Mouse (Mus musculus): ENCODE data around the gene Rprd1b. TPM values are rescaled to one million over a fixed set of nuclear protein-coding genes. Genes with fewer than 3 reads are reported as not detected.
A peak's percentile ranks its signal among the peaks of the same experiment; 100 is the strongest.

The Rprd1b gene
- polyA plus RNA-seq, 1 experiment from 2014 or later = 30.8 TPM

GRCm38 (mm10) chr2:158067260-158067824, 39.0 kb downstream of the Rprd1b start:
- Histone ChIP-seq H3K9me3 (ENCODE audit: control insufficient read depth, low read length) (no peaks in the 10 kb centered on the region), H3K4me3 (replicated peaks; ENCODE audit: low read length) (no peak overlapping the region), H3K4me1 (replicated peaks; ENCODE audit: control insufficient read depth, insufficient read depth, low read length) (no peaks in the 10 kb centered on the region), H3K9ac (no peak overlapping the region), H3K27me3 (ENCODE audit: control insufficient read depth, insufficient read depth, low read length) (no peaks in the 10 kb centered on the region), H3K27ac (no peak overlapping the region), H3K4me2 (replicated peaks) (no peak overlapping the region), H3K36me3 (replicated peaks; ENCODE audit: control insufficient read depth, insufficient read depth) (peaks cover 51% of the 10 kb centered on the region)
- ATAC-seq (ENCODE audit: low FRiP score) (no peak), DNase-seq (ENCODE audit: low spot score) (no peak)
- WGBS = 92% methylated on average over 5 of the region's 5 CpGs

DNA sequence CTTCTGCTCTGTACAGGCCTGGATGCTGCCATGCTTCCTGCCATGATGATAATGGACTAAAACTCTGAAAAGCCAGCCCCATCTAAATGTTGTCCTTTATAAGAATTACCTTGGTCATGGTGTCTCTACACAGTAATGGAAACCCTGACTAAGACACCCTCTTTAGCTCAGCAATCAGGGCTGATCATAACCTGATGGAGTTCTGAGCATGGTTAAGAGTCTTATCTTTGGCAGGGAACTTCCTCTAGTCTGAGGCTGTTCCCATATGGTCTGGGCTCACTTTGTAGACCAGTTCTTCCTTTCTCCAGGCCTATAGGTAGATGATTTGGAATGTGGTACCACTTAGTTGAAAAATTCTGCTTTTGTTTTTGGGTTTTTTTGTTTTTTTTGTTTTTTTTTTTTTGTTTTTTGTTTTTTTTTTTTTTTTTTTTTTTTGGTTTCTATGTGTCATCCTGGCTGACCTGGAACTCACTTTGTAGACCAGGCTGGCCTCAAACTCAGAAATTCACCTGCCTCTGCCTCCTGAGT, 40.2 kb downstream of the Rprd1b start:
- DNase-seq (ENCODE audit: low spot score) (no peak), ATAC-seq (ENCODE audit: low FRiP score) (no peak)
- H3K4me1 ChIP-seq (replicated peaks; ENCODE audit: control insufficient read depth, insufficient read depth, low read length) = no peaks in the 10 kb centered on the region
- no peak overlapping the region for H3K4me3 ChIP-seq (replicated peaks; ENCODE audit: low read length)
- H3K9me3 ChIP-seq (ENCODE audit: control insufficient read depth, low read length) = no peaks in the 10 kb centered on the region
- no peaks in the 10 kb centered on the region for H3K27me3 ChIP-seq (ENCODE audit: control insufficient read depth, insufficient read depth, low read length)
- no peak overlapping the region for H3K4me2 ChIP-seq (replicated peaks)
- H3K9ac ChIP-seq = no peak overlapping the region
- H3K36me3 ChIP-seq (replicated peaks; ENCODE audit: control insufficient read depth, insufficient read depth) = peaks cover 46% of the 10 kb centered on the region
- H3K27ac ChIP-seq = no peak overlapping the region

DNA sequence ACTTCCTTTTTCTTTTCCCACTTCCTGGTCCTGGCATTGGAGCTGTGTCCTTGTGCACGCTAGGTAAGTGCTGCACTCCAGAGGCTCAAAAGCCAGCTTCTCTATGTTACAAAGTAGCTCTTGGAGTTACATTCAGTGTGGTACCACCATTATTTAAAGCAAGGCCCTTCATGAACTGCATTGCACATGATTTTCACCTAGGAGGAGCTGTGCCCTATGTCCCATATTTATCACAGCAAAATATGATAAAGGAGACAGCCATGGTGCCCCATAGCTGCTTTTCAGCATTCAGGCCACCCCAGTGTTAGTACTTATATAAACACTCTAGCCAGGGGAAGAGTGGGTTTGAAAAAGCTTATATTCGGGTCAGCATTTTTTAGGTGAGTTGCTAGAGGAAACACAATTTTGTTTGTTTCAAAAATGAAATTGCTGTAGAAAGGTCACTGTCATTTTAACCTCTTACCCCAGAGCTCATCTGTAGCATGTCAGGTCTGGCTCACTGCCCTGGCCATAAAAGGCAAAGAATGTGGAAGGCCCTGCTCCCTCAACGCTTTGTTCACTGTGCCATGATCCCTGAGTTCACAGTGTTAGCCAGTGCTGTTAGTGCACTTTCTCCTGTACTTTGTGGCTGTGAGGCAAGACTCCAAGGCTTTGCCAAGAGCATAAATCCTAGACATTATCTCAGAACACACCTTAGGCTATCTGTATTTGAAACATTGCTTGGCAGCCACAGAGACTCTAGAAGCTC, 42.8 kb downstream of the Rprd1b start:
- 88% methylated on average over 3 of the region's 3 CpGs for WGBS
- no peak overlapping the region for H3K9ac ChIP-seq
- H3K27ac ChIP-seq = no peak overlapping the region
- DNase-seq (ENCODE audit: low spot score) (no peak), ATAC-seq (ENCODE audit: low FRiP score) (no peak)
- H3K9me3 ChIP-seq (ENCODE audit: control insufficient read depth, low read length) = no peaks in the 10 kb centered on the region
- H3K4me1 ChIP-seq (replicated peaks; ENCODE audit: control insufficient read depth, insufficient read depth, low read length) = no peaks in the 10 kb centered on the region
- H3K36me3 ChIP-seq (replicated peaks; ENCODE audit: control insufficient read depth, insufficient read depth) = peaks cover 58% of the 10 kb centered on the region
- H3K27me3 ChIP-seq (ENCODE audit: control insufficient read depth, insufficient read depth, low read length) = no peaks in the 10 kb centered on the region
- no peak overlapping the region for H3K4me2 ChIP-seq (replicated peaks)
- H3K4me3 ChIP-seq (replicated peaks; ENCODE audit: low read length) = no peak overlapping the region

DNA sequence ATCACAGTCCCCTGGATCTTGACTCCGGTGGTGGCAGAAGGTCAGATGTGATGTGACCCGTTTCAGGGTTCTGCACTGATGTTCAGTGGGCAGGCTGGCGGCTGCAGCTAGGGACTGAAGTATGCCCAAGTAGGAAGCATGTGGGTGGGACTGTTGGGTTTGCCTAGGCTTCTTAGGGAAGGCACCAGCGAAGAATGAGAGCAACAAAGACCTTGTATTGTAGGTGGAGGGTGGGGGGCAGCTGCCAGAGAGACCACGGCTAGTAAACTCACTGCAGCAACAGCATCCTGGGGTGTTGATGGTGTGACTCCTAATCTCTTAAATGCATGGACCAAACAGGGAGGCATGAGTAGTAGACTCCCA, 43.3 kb downstream of the Rprd1b start:
- no peak overlapping the region for H3K4me2 ChIP-seq (replicated peaks)
- no peaks in the 10 kb centered on the region for H3K27me3 ChIP-seq (ENCODE audit: control insufficient read depth, insufficient read depth, low read length)
- DNase-seq (ENCODE audit: low spot score) (no peak), ATAC-seq (ENCODE audit: low FRiP score) (no peak)
- H3K36me3 ChIP-seq (replicated peaks; ENCODE audit: control insufficient read depth, insufficient read depth) = peaks cover 62% of the 10 kb centered on the region
- no peaks in the 10 kb centered on the region for H3K9me3 ChIP-seq (ENCODE audit: control insufficient read depth, low read length)
- 89% methylated on average over 5 of the region's 5 CpGs for WGBS
- H3K9ac ChIP-seq = no peak overlapping the region
- H3K4me1 ChIP-seq (replicated peaks; ENCODE audit: control insufficient read depth, insufficient read depth, low read length) = no peaks in the 10 kb centered on the region
- no peak overlapping the region for H3K4me3 ChIP-seq (replicated peaks; ENCODE audit: low read length)
- H3K27ac ChIP-seq = no peak overlapping the region

DNA sequence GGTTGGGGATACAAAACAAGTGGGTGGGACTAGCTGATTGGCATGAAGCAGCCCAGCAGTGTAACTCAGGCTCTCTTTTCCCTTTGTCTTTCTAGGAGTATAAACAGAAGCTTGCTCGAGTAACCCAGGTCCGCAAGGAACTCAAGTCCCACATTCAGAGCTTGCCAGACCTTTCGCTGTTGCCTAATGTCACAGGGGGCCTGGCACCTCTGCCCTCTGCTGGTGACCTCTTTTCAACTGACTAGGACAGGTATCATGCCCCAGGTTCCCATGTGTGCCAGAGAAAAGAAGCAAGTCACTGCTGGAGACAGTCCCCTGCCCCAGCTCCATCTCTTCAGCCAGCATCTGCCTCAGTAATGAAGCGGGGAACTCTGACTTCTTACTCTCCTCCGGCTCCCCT, 46.5 kb downstream of the Rprd1b start:
- no peak for ATAC-seq (ENCODE audit: low FRiP score)
- Histone ChIP-seq H3K9me3 (ENCODE audit: control insufficient read depth, low read length) (no peaks in the 10 kb centered on the region), H3K27ac (no peak overlapping the region), H3K9ac (no peak overlapping the region), H3K36me3 (replicated peaks; ENCODE audit: control insufficient read depth, insufficient read depth) (peaks cover 58% of the 10 kb centered on the region), H3K4me3 (replicated peaks; ENCODE audit: low read length) (no peak overlapping the region), H3K4me1 (replicated peaks; ENCODE audit: control insufficient read depth, insufficient read depth, low read length) (no peaks in the 10 kb centered on the region), H3K27me3 (ENCODE audit: control insufficient read depth, insufficient read depth, low read length) (no peaks in the 10 kb centered on the region), H3K4me2 (replicated peaks) (no peak overlapping the region)
- no peak for DNase-seq (ENCODE audit: low spot score)
- WGBS = 84% methylated on average over 5 of the region's 5 CpGs

- Histone ChIP-seq H3K9me3 (ENCODE audit: control insufficient read depth, low read length) (no peaks in the 10 kb centered on the region), H3K9ac (no peak overlapping the region), H3K27me3 (ENCODE audit: control insufficient read depth, insufficient read depth, low read length) (no peaks in the 10 kb centered on the region), H3K27ac (no peak overlapping the region), H3K4me1 (replicated peaks; ENCODE audit: control insufficient read depth, insufficient read depth, low read length) (0 out of 2 replicates have a peak, but pooled peaks cover 4% of the 10 kb centered on the region), H3K36me3 (replicated peaks; ENCODE audit: control insufficient read depth, insufficient read depth) (peaks cover 44% of the 10 kb centered on the region), H3K4me2 (replicated peaks) (no peak overlapping the region), H3K4me3 (replicated peaks; ENCODE audit: low read length) (no peak overlapping the region)
- WGBS = 84% methylated on average over 6 of the region's 6 CpGs
- DNase-seq (ENCODE audit: low spot score) (no peak), ATAC-seq (ENCODE audit: low FRiP score) (no peak)
Observed at GRCm38 (mm10) chr2:158076690-158077089, 48.4 kb downstream of the Rprd1b start.

DNA sequence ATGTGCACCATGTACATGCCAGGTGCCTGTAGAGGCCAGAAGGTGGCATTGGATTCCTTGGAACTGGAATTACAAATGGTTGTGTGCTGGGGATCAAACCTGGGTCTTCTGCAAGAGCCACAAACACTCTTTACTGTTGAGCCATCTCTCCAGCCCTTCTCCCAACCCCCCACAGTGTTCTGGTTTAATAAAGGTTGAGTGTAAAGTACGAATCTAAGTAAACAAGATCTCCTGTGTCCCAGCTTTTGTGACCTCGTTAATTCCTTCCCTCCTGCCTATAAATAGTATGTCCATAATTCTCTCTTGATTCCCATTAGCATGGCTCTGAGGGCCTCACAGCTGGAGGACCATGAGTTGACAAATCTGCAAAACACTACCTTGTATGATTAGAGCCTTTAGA, 49.7 kb downstream of the Rprd1b start:
- DNase-seq (ENCODE audit: low spot score) (no peak), ATAC-seq (ENCODE audit: low FRiP score) (no peak)
- peaks cover 35% of the 10 kb centered on the region for H3K36me3 ChIP-seq (replicated peaks; ENCODE audit: control insufficient read depth, insufficient read depth)
- H3K27me3 ChIP-seq (ENCODE audit: control insufficient read depth, insufficient read depth, low read length) = no peaks in the 10 kb centered on the region
- no peaks in the 10 kb centered on the region for H3K9me3 ChIP-seq (ENCODE audit: control insufficient read depth, low read length)
- 0 out of 2 replicates have a peak, but pooled peaks cover 4% of the 10 kb centered on the region for H3K4me1 ChIP-seq (replicated peaks; ENCODE audit: control insufficient read depth, insufficient read depth, low read length)
- WGBS = 88% methylated on average over 2 of the region's 2 CpGs
- no peak overlapping the region for H3K9ac ChIP-seq
- no peak overlapping the region for H3K4me3 ChIP-seq (replicated peaks; ENCODE audit: low read length)
- H3K4me2 ChIP-seq (replicated peaks) = no peak overlapping the region
- H3K27ac ChIP-seq = peak overlapping the region; percentile 55; the same call in 1 of the 2 replicates

DNA sequence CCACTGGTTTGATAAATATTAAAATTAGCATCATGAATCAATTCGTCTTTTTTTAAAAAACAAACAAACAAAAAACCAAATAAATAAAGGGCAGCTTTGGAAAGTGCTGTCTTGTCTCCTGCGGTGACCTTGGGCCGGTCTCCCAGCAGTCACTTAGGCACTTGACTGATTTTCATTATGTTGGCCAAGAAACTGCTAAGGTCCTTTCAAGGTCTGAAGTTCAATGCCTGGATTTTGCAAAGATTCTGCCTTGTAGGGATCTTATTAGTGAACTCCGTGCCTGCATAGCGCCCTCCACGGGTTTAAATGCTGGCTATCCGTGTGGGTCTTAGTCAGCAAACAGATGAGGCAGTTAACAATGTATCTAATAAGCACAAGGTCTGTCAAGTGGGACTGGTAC, 50.7 kb downstream of the Rprd1b start:
- H3K9me3 ChIP-seq (ENCODE audit: control insufficient read depth, low read length) = no peaks in the 10 kb centered on the region
- H3K4me2 ChIP-seq (replicated peaks) = no peak overlapping the region
- peak overlapping the region; percentile 55; the same call in 1 of the 2 replicates for H3K27ac ChIP-seq
- H3K4me1 ChIP-seq (replicated peaks; ENCODE audit: control insufficient read depth, insufficient read depth, low read length) = 0 out of 2 replicates have a peak, but pooled peaks cover 4% of the 10 kb centered on the region
- WGBS = 72% methylated on average over 7 of the region's 7 CpGs
- H3K36me3 ChIP-seq (replicated peaks; ENCODE audit: control insufficient read depth, insufficient read depth) = peaks cover 35% of the 10 kb centered on the region
- H3K9ac ChIP-seq = no peak overlapping the region
- H3K4me3 ChIP-seq (replicated peaks; ENCODE audit: low read length) = no peak overlapping the region
- DNase-seq (ENCODE audit: low spot score) = no peak
- no peaks in the 10 kb centered on the region for H3K27me3 ChIP-seq (ENCODE audit: control insufficient read depth, insufficient read depth, low read length)
- ATAC-seq (ENCODE audit: low FRiP score) = no peak

- H3K27ac ChIP-seq = no peak overlapping the region
- no peak for DNase-seq (ENCODE audit: low spot score)
- H3K9me3 ChIP-seq (ENCODE audit: control insufficient read depth, low read length) = no peaks in the 10 kb centered on the region
- WGBS = 63% methylated on average over 9 of the region's 9 CpGs
- no peak overlapping the region for H3K4me2 ChIP-seq (replicated peaks)
- no peaks in the 10 kb centered on the region for H3K27me3 ChIP-seq (ENCODE audit: control insufficient read depth, insufficient read depth, low read length)
- ATAC-seq (ENCODE audit: low FRiP score) = no peak
- 0 out of 2 replicates have a peak, but pooled peaks cover 4% of the 10 kb centered on the region for H3K4me1 ChIP-seq (replicated peaks; ENCODE audit: control insufficient read depth, insufficient read depth, low read length)
- peaks cover 26% of the 10 kb centered on the region for H3K36me3 ChIP-seq (replicated peaks; ENCODE audit: control insufficient read depth, insufficient read depth)
- H3K9ac ChIP-seq = no peak overlapping the region
- H3K4me3 ChIP-seq (replicated peaks; ENCODE audit: low read length) = no peak overlapping the region
Observed at GRCm38 (mm10) chr2:158079843-158080395, 51.6 kb downstream of the Rprd1b start.
